Mouse (Mus musculus): ENCODE measurements at regions not wholly inside any gene's neighbourhood (a gene's known extent, or its start where the extent isn't known, plus 50 kb on each side); places are given as distances from the start of the nearest gene placed in this dataset.
A peak's percentile ranks its signal among the peaks of the same experiment; 100 is the strongest.

- no peak for TF ChIP-seq CTCF (IDR thresholded peaks at IDR 0.05)
- Histone ChIP-seq H3K4me3 (peak overlapping the region; percentile 72), H3K27ac (peak overlapping the region; percentile 88)
- DNase-seq: peak; percentile 55
- intact Hi-C loops (cut with DNase I): no loop called here
These were observed 271.3 kb downstream of the Cd83 start for GRCm38 (mm10) chr13:44055573-44056491.

- TF ChIP-seq CTCF (IDR thresholded peaks at IDR 0.05): no peak
- H3K4me3 ChIP-seq: no peak overlapping the region; the same call in 1 of the 2 replicates
- peak overlapping the region; percentile 88 for H3K27ac ChIP-seq
- no peak for DNase-seq
- intact Hi-C loops (cut with DNase I): no loop called here
These were observed 272.1 kb downstream of the Cd83 start for GRCm38 (mm10) chr13:44056716-44057115.

- Histone ChIP-seq H3K27ac (no peak overlapping the region), H3K4me3 (no peak overlapping the region)
- TF ChIP-seq CTCF (IDR thresholded peaks at IDR 0.05): no peak
- intact Hi-C loops (cut with DNase I): no loop called here
- no peak for DNase-seq
These were observed 273.0 kb downstream of the Cd83 start for GRCm38 (mm10) chr13:44057542-44057941.

- Histone ChIP-seq H3K4me3 (no peak overlapping the region), H3K27ac (peak overlapping the region; percentile 48; the same call in 1 of the 2 replicates)
- TF ChIP-seq CTCF (IDR thresholded peaks at IDR 0.05): no peak
- intact Hi-C loops (cut with DNase I): no loop called here
- no peak for DNase-seq
These were observed 273.7 kb downstream of the Cd83 start for GRCm38 (mm10) chr13:44058277-44058676.

- no peak for DNase-seq
- no peak for TF ChIP-seq CTCF (IDR thresholded peaks at IDR 0.05)
- Histone ChIP-seq H3K27ac (no peak overlapping the region), H3K4me3 (no peak overlapping the region)
- intact Hi-C loops (cut with DNase I): no loop called here
These were observed 274.9 kb downstream of the Cd83 start for GRCm38 (mm10) chr13:44059436-44059835.

- peak overlapping the region; percentile 63; the same call in 1 of the 2 replicates for H3K27ac ChIP-seq
- TF ChIP-seq CTCF (IDR thresholded peaks at IDR 0.05): no peak
- intact Hi-C loops (cut with DNase I): no loop called here
- no peak for DNase-seq
- no peak overlapping the region for H3K4me3 ChIP-seq
These were observed 276.7 kb downstream of the Cd83 start for GRCm38 (mm10) chr13:44061286-44061685.

GRCm38 (mm10) chr13:44061721-44062300, 277.2 kb downstream of the Cd83 start:
- intact Hi-C loops (cut with DNase I): no loop called here
- Histone ChIP-seq H3K27ac (peak overlapping the region; percentile 28; the same call in 1 of the 2 replicates), H3K4me3 (no peak overlapping the region)
- no peak for TF ChIP-seq CTCF (IDR thresholded peaks at IDR 0.05)
- DNase-seq: no peak

- Histone ChIP-seq H3K4me3 (no peak overlapping the region), H3K27ac (no peak overlapping the region)
- intact Hi-C loops (cut with DNase I): no loop called here
- TF ChIP-seq CTCF (IDR thresholded peaks at IDR 0.05): no peak
- no peak for DNase-seq
These were observed 278.7 kb downstream of the Cd83 start for GRCm38 (mm10) chr13:44063317-44063716.

GRCm38 (mm10) chr13:44064026-44064425, 279.5 kb downstream of the Cd83 start:
- H3K4me3 ChIP-seq: no peak overlapping the region
- DNase-seq: no peak
- no peak overlapping the region for H3K27ac ChIP-seq
- no peak for TF ChIP-seq CTCF (IDR thresholded peaks at IDR 0.05)
- intact Hi-C loops (cut with DNase I): no loop called here

GRCm38 (mm10) chr13:44065741-44066185, 281.2 kb downstream of the Cd83 start:
- peak; percentile 53 for DNase-seq

GRCm38 (mm10) chr13:44067244-44067643, 282.7 kb downstream of the Cd83 start:
- no peak overlapping the region for H3K4me3 ChIP-seq
- intact Hi-C loops (cut with DNase I): no loop called here
- peak overlapping the region; percentile 89 for H3K27ac ChIP-seq
- no peak for TF ChIP-seq CTCF (IDR thresholded peaks at IDR 0.05)
- DNase-seq: no peak

More at GRCm38 (mm10) chr13:44065741-44066185, 281.2 kb downstream of the Cd83 start:
- Histone ChIP-seq H3K27ac (peak overlapping the region; percentile 89), H3K4me3 (peak overlapping the region; percentile 47)
- TF ChIP-seq CTCF (IDR thresholded peaks at IDR 0.05): no peak
- intact Hi-C loops (cut with DNase I): no loop called here

- no peak overlapping the region for H3K4me3 ChIP-seq
- no peak for DNase-seq
- no peak for TF ChIP-seq CTCF (IDR thresholded peaks at IDR 0.05)
- intact Hi-C loops (cut with DNase I): no loop called here
- no peak overlapping the region for H3K27ac ChIP-seq
These were observed 284.4 kb downstream of the Cd83 start for GRCm38 (mm10) chr13:44068951-44069350.

- intact Hi-C loops (cut with DNase I): no loop called here
These were observed 288.5 kb downstream of the Cd83 start for GRCm38 (mm10) chr13:44073122-44073521.

More at GRCm38 (mm10) chr13:44073122-44073521, 288.5 kb downstream of the Cd83 start:
- H3K4me3 ChIP-seq: no peak overlapping the region
- no peak for TF ChIP-seq CTCF (IDR thresholded peaks at IDR 0.05)
- DNase-seq: no peak
- no peak overlapping the region for H3K27ac ChIP-seq
